Mouse (Mus musculus): ENCODE measurements around the gene Grin2a. TPM values are rescaled to one million over a fixed set of nuclear protein-coding genes. Genes with fewer than 3 reads are reported as not detected.

Grin2a gene
- total RNA-seq, 1 experiment from 2014 or later = not detected

- ATAC-seq (replicated peaks; ENCODE audit: low read depth, poor library complexity, severe bottlenecking) = no peak
Measured at GRCm38 (mm10) chr16:9764086-9764485, 231.3 kb downstream of the Grin2a start.

GRCm38 (mm10) chr16:9760347-9760746 lies 235.0 kb downstream of the Grin2a start:
- ATAC-seq (replicated peaks; ENCODE audit: low read depth, poor library complexity, severe bottlenecking) = no peak

- no peak for ATAC-seq (replicated peaks; ENCODE audit: low read depth, poor library complexity, severe bottlenecking)
Measured at GRCm38 (mm10) chr16:9756849-9757248, 238.5 kb downstream of the Grin2a start.

- ATAC-seq (replicated peaks; ENCODE audit: low read depth, poor library complexity, severe bottlenecking) = no peak
Measured at GRCm38 (mm10) chr16:9754061-9754460, 241.3 kb downstream of the Grin2a start.

GRCm38 (mm10) chr16:9753045-9753444 lies 242.3 kb downstream of the Grin2a start:
- no peak for ATAC-seq (replicated peaks; ENCODE audit: low read depth, poor library complexity, severe bottlenecking)

GRCm38 (mm10) chr16:9752600-9752999 lies 242.8 kb downstream of the Grin2a start:
- ATAC-seq (replicated peaks; ENCODE audit: low read depth, poor library complexity, severe bottlenecking) = no peak

- no peak for ATAC-seq (replicated peaks; ENCODE audit: low read depth, poor library complexity, severe bottlenecking)
Measured at GRCm38 (mm10) chr16:9751045-9751569, 244.3 kb downstream of the Grin2a start.

GRCm38 (mm10) chr16:9749661-9750060 lies 245.7 kb downstream of the Grin2a start:
- no peak for ATAC-seq (replicated peaks; ENCODE audit: low read depth, poor library complexity, severe bottlenecking)

GRCm38 (mm10) chr16:9742443-9742842 lies 252.9 kb downstream of the Grin2a start:
- no peak for ATAC-seq (replicated peaks; ENCODE audit: low read depth, poor library complexity, severe bottlenecking)

- ATAC-seq (replicated peaks; ENCODE audit: low read depth, poor library complexity, severe bottlenecking) = no peak
Measured at GRCm38 (mm10) chr16:9738679-9739078, 256.7 kb downstream of the Grin2a start.

GRCm38 (mm10) chr16:9737131-9737530 lies 258.2 kb downstream of the Grin2a start:
- ATAC-seq (replicated peaks; ENCODE audit: low read depth, poor library complexity, severe bottlenecking) = no peak

- no peak for ATAC-seq (replicated peaks; ENCODE audit: low read depth, poor library complexity, severe bottlenecking)
Measured at GRCm38 (mm10) chr16:9735365-9736080, 259.8 kb downstream of the Grin2a start.

GRCm38 (mm10) chr16:9727603-9728002 lies 267.8 kb downstream of the Grin2a start:
- no peak for ATAC-seq (replicated peaks; ENCODE audit: low read depth, poor library complexity, severe bottlenecking)

GRCm38 (mm10) chr16:9725578-9726113 lies 269.7 kb downstream of the Grin2a start:
- ATAC-seq (replicated peaks; ENCODE audit: low read depth, poor library complexity, severe bottlenecking) = no peak

- ATAC-seq (replicated peaks; ENCODE audit: low read depth, poor library complexity, severe bottlenecking) = no peak
Measured at GRCm38 (mm10) chr16:9711398-9711797, 284.0 kb downstream of the Grin2a start.

GRCm38 (mm10) chr16:9709921-9710320 lies 285.4 kb downstream of the Grin2a start:
- ATAC-seq (replicated peaks; ENCODE audit: low read depth, poor library complexity, severe bottlenecking) = no peak

- no peak for ATAC-seq (replicated peaks; ENCODE audit: low read depth, poor library complexity, severe bottlenecking)
Measured at GRCm38 (mm10) chr16:9697141-9697540, 298.2 kb downstream of the Grin2a start.

- no peak for ATAC-seq (replicated peaks; ENCODE audit: low read depth, poor library complexity, severe bottlenecking)
Measured at GRCm38 (mm10) chr16:9694081-9694480, 301.3 kb downstream of the Grin2a start.

GRCm38 (mm10) chr16:9688523-9689140 lies 306.7 kb downstream of the Grin2a start:
- ATAC-seq (replicated peaks; ENCODE audit: low read depth, poor library complexity, severe bottlenecking) = no peak

- ATAC-seq (replicated peaks; ENCODE audit: low read depth, poor library complexity, severe bottlenecking) = no peak
Measured at GRCm38 (mm10) chr16:9680572-9680971, 314.8 kb downstream of the Grin2a start.

GRCm38 (mm10) chr16:9679994-9680393 lies 315.4 kb downstream of the Grin2a start:
- ATAC-seq (replicated peaks; ENCODE audit: low read depth, poor library complexity, severe bottlenecking) = no peak

All from common myeloid progenitor, adult 5-6 weeks (primary cell).